Mouse (Mus musculus) A20 (cell line): ENCODE measurements at regions not wholly inside any gene's neighbourhood (a gene's known extent, or its start where the extent isn't known, plus 50 kb on each side); places are given as distances from the start of the nearest gene placed in this dataset.
A peak's percentile ranks its signal among the peaks of the same experiment; 100 is the strongest.

ENCODE experiments used
- DNase-seq: peaks from one replicate; pipeline ENCODE4 v3.0.0-alpha.2; 2011; ENCODE audit warnings: low read depth, low spot score

GRCm38 (mm10) chr5:107035376-107035775 lies 71.3 kb downstream of the Cdc7 start:
- no peak for DNase-seq

- DNase-seq: no peak
Measured at GRCm38 (mm10) chr5:107035782-107036181, 71.7 kb downstream of the Cdc7 start.

DNA sequence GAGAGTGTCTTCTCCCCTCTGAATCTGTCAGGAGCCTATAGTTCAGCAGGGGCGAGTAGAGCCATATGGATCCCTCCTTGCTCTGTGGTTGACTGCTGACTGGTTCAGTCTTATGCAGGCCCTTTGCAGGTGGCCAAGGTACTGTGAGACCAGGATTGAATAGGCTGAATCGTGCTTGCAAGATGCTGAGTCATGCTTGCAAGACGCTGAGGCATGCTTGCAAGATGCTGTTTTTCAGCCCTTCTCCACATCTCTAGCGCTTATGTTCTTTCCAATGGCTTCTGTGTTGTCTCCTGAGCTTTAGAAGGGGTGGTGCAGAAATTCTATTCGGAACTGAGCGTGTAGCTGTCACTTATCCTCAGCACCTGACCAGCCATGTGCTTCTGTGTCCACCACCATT lies 72.4 kb downstream of the Cdc7 start:
- no peak for DNase-seq

- DNase-seq: no peak
Measured at GRCm38 (mm10) chr5:107037087-107037486, 73.0 kb downstream of the Cdc7 start.

- no peak for DNase-seq
Measured at GRCm38 (mm10) chr5:107039340-107039739, 75.2 kb downstream of the Cdc7 start.

- no peak for DNase-seq
Measured at GRCm38 (mm10) chr5:107039956-107040355, 75.8 kb downstream of the Cdc7 start.

DNA sequence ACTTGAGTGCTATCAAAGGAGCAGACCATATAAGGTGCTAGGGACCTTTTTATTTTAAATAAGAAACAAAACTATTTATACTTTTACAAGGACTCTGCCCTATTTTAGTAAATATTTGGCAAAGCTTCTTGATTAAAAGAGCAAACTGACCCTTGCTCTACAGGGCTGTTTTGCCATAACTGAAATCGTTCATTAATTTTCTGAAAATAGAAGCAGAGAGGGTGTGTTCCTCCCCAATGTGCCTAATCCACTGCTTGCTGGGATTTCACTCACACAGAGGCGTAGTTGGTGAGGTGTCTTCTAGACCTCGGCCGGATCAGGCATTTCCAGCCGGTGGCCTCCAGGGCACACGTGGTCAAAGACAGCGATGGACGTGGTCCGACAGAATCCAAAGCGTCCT lies 76.4 kb downstream of the Cdc7 start:
- no peak for DNase-seq

DNA sequence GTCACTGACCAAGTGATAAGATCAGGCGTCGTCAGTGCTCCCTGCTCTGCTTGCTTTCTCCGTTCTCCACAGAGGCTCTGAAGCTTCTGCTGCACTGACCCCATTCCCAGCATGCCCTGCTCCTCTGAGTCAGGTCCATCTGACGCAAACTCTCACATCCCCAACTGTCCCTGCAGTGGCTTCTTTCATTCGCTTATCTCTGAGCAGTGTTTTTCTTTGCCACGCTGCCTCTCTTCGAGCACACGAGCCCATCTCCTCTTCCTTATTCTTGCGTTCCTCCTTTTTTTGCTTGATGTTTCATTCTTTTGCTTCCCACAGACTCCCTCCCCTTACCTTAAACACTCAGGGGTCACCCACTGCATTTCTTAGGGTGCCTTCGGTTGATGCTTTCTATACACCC lies 81.0 kb downstream of the Cdc7 start:
- no peak for DNase-seq

- no peak for DNase-seq
Measured at GRCm38 (mm10) chr5:107046501-107046931, 82.4 kb downstream of the Cdc7 start.

DNA sequence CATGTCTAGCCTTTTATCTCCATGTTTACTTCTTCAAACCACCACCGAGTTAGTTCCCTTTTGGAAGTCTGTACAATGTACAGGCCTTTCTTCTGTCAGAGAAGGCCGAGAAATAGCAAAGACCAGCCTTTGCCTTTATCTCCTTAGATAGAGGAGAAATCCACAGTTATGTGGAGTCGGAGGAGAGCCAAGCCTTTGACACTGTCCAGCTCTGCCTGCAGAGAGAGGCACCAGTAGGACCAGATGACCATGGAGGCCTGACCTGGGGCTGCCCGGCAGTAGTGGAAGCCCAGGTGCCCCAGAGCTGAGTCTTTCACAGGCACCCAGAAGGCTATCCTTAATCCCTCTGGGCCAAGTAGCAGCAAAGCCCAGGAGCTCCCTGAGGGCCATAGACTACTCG lies 84.5 kb downstream of the Cdc7 start:
- no peak for DNase-seq

DNA sequence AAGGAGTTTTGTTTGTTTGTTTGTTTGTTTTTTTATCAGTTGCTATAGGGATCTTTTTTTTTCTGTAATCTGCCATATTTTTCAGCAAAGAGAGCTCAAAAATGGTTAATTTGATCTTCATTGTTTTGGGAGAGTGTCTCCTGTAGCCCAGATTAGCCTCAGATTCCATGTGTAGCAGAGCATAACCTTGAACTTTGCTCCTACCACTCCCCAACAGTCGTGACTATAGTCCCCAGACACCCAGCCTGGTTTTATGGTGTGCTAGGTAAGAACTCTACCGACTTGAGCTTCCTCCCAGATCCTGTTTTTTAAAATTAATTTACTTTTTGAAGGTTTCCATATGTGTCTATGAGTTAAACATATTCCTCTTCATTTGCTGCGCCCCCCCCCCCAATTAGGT lies 86.0 kb downstream of the Cdc7 start:
- no peak for DNase-seq

- DNase-seq: no peak
Measured at GRCm38 (mm10) chr5:107051868-107052267, 87.7 kb downstream of the Cdc7 start.

GRCm38 (mm10) chr5:107054900-107055452 lies 90.9 kb downstream of the Cdc7 start:
- no peak for DNase-seq

DNA sequence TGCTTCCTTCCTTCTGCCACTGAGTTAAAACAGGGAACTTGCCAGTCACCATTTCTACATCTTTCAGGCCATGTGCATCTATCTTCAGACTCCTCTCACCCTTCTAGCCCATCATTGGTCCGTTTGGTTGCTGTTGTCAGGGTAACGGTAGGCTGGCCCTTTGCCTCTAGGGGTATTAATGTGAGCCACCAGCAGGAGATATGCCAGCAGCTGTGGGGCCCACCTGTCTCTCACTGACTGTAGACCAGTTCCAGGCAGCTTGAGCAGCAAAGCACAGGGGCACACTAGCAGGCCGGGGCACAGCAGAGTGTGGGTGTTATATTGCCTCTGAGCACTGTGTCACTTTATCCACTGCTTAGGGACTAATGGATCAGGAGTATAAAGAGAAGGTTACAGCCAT lies 91.3 kb downstream of the Cdc7 start:
- peak; percentile 7 for DNase-seq
